Mouse (Mus musculus): Measurements from ENCODE around the gene Washc4.

DNA sequence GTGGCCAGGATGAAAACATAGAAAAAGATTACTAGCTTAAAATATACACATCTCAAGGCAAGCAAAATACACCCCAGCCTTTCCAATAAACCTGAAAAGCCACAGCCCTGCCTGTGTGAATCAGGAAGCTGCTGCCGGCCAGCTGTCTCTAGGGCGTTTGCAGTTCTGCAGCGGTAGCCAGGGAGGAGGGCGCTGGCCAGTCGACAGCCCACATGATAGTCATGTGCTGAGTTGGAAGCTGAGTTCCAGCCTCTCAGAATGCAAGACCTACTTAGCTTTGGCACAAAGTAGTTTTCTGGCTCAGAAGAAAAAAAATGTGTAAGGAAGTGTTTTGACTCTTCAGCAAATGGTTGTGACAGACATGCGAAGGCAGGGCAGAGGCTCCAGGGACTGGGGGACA is 93.7 kb downstream of the Washc4 start:
- TF ChIP-seq CTCF (IDR thresholded peaks at IDR 0.05; ENCODE audit: low read depth, low read length): no peak
- TF ChIP-seq GATA1 (IDR thresholded peaks at IDR 0.05; ENCODE audit: borderline replicate concordance, low read length): no peak
- no peak for TF ChIP-seq POLR2AphosphoS5 (IDR thresholded peaks at IDR 0.05; ENCODE audit: insufficient replicate concordance, low read depth, low read length)
